Mouse (Mus musculus) ES-Bruce4 (cell line): ENCODE results near the gene Zdhhc21.

Experiments
- CTCF ChIP-seq: IDR thresholded peaks from one replicate; pipeline ENCODE4 v1.8.1; 2011; ENCODE audit warnings: low read depth, low read length
- EP300 ChIP-seq: IDR thresholded peaks from 2 replicates; pipeline ENCODE4 v1.6.1; 2011; ENCODE audit warnings: low read depth, low read length; ENCODE audit not compliant: insufficient read depth

- TF ChIP-seq EP300 (no peak), CTCF (no peak)
These were observed 5.4 kb upstream of the Zdhhc21 start for GRCm38 (mm10) chr4:82864974-82865699.
